Mouse (Mus musculus) hindbrain, embryonic 11.5 days (tissue): ENCODE measurements around the gene Kcnd3. TPM values are rescaled to one million over a fixed set of nuclear protein-coding genes. Genes with fewer than 3 reads are reported as not detected.

Source experiments
- ATAC-seq: fragments of 200-750 bp; cut with Nextera tagmentation; 2 replicates; pipeline ENCODE4 v1.8.0; 2017; ENCODE audit warnings: mild to moderate bottlenecking, moderate TSS enrichment, moderate library complexity; ENCODE audit not compliant: low FRiP score
- DNase-seq: peaks from one replicate; pipeline ENCODE4 v3.0.0-alpha.2; 2015; ENCODE audit warnings: low spot score
- H3K27ac ChIP-seq: fragments of 300-500 bp; sonication (generic); 2 replicates; pipeline ENCODE4 v1.5.1; 2014; ENCODE audit warnings: mild to moderate bottlenecking, low read depth, low read length
- H3K27me3 ChIP-seq: fragments of 300-500 bp; sonication (generic); 2 replicates; pipeline ENCODE4 v1.6.1; 2014; ENCODE audit warnings: mild to moderate bottlenecking, low read length, moderate library complexity, mixed read lengths; ENCODE audit not compliant: control insufficient read depth, insufficient read depth
- H3K36me3 ChIP-seq: fragments of 300-500 bp; sonication (generic); 2 replicates; pipeline ENCODE4 v1.6.1; 2014; ENCODE audit warnings: mild to moderate bottlenecking, low read length, moderate library complexity, mixed read lengths; ENCODE audit not compliant: control insufficient read depth, insufficient read depth
- H3K4me1 ChIP-seq: fragments of 300-500 bp; sonication (generic); replicated peaks from 2 replicates; pipeline ENCODE4 v1.6.1; 2014; ENCODE audit warnings: low read length, mixed read lengths; ENCODE audit not compliant: control insufficient read depth, insufficient read depth
- H3K4me2 ChIP-seq: fragments of 300-500 bp; sonication (generic); replicated peaks from 2 replicates; pipeline ENCODE4 v1.6.1; 2014; ENCODE audit warnings: mild to moderate bottlenecking, low read depth, low read length
- H3K4me3 ChIP-seq: fragments of 300-500 bp; sonication (generic); 2 replicates; pipeline ENCODE4 v1.5.1; 2014; ENCODE audit warnings: low read depth, low read length
- H3K9ac ChIP-seq: fragments of 300-500 bp; sonication (generic); 2 replicates; pipeline ENCODE4 v1.6.1; 2014; ENCODE audit warnings: low read depth, low read length
- H3K9me3 ChIP-seq: fragments of 300-500 bp; sonication (generic); 2 replicates; pipeline ENCODE4 v1.6.1; 2016; ENCODE audit warnings: low read length; ENCODE audit not compliant: control insufficient read depth
- WGBS: fragments of 180-500 bp; shearing (Covaris S2); extraction: QIAGEN DNeasy Blood & Tissue Kit; methylation state at CpG from one replicate; pipeline ENCODE4 v1.1.7; 2014; 5-methylcytosine and 5-hydroxymethylcytosine counted together
- polyA plus RNA-seq: library from polyadenylated mRNA; unstranded; fragments of >200 nt; fragmentation: Nextera tagmentation; extraction: Ambion mirVana; gene quantifications from 2 replicates; pipeline ENCODE4 v1.2.1, GENCODE M21; 2014

Gene Kcnd3
- polyA plus RNA-seq, 1 experiment from 2014 or later = 3.0 TPM

- Histone ChIP-seq H3K36me3 (no peaks in the 10 kb centered on the region), H3K9me3 (no peaks in the 10 kb centered on the region), H3K4me3 (no peak overlapping the region), H3K27me3 (no peaks in the 10 kb centered on the region), H3K4me2 (no peak overlapping the region), H3K9ac (no peak overlapping the region), H3K4me1 (no peaks in the 10 kb centered on the region; the same call in 1 of the 2 replicates), H3K27ac (no peak overlapping the region)
- WGBS = 100% methylated on average over 1 of the region's 1 CpGs
- ATAC-seq (no peak), DNase-seq (no peak)
Measured at GRCm38 (mm10) chr3:105591766-105592165, 139.6 kb downstream of the Kcnd3 start.

DNA sequence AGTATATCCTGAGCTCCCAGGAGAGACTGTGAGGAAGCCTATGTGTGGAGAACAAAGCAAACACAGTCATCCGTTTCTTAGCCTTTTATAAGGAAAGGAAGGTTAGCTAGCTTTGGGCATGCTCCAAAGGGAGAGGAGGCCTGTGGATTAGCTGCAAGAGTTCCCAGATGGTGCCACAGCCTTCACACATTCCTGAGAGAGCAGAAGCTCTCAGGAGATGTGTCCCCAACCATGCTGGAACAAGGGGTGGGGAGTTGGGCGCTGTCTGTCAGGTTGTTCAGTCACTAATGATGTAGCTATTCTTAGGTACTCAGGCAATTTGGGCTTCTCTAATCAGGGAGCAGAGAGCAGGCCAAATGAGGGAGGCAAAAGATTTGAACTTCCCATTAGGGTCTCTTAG, 140.1 kb downstream of the Kcnd3 start:
- DNase-seq = no peak
- WGBS = 75% methylated on average over 2 of the region's 2 CpGs
- H3K4me3 ChIP-seq = no peak overlapping the region
- H3K4me2 ChIP-seq = no peak overlapping the region
- H3K9ac ChIP-seq = no peak overlapping the region
- H3K36me3 ChIP-seq = no peaks in the 10 kb centered on the region
- H3K27me3 ChIP-seq = no peaks in the 10 kb centered on the region
- no peak overlapping the region for H3K27ac ChIP-seq
- no peaks in the 10 kb centered on the region for H3K9me3 ChIP-seq
- no peak for ATAC-seq
- no peaks in the 10 kb centered on the region; the same call in 1 of the 2 replicates for H3K4me1 ChIP-seq

DNA sequence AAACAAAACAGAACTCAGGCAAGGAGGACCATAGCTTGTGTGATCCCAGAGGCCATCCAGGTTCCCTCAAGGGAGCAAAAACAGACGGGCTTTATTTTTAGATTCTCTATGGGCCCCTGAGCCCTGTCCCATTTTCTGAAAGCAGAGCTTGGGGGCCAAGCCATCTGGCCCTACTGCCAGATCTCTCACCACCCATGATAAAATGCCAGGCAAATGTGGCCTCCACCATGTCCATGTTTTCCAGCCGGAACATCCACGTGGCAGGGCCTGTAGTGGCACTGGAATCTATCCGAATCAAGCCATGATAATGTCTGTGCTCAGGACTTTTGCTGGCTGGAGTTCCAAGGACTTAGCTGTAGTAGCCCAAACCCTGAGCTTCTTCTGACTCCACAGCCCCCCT, 148.4 kb downstream of the Kcnd3 start:
- Histone ChIP-seq H3K4me2 (no peak overlapping the region), H3K27me3 (no peaks in the 10 kb centered on the region), H3K9ac (no peak overlapping the region), H3K4me3 (no peak overlapping the region), H3K9me3 (no peaks in the 10 kb centered on the region; the same call in 1 of the 2 replicates), H3K36me3 (no peaks in the 10 kb centered on the region), H3K27ac (no peak overlapping the region), H3K4me1 (no peaks in the 10 kb centered on the region)
- no peak for ATAC-seq
- no peak for DNase-seq
- WGBS = 88% methylated on average over 4 of the region's 4 CpGs

- WGBS = 93% methylated on average over 5 of the region's 5 CpGs
- H3K27ac ChIP-seq = no peak overlapping the region
- H3K4me3 ChIP-seq = no peak overlapping the region
- no peak overlapping the region for H3K9ac ChIP-seq
- no peaks in the 10 kb centered on the region for H3K36me3 ChIP-seq
- no peak overlapping the region for H3K4me2 ChIP-seq
- ATAC-seq = no peak
- H3K4me1 ChIP-seq = no peaks in the 10 kb centered on the region
- no peak for DNase-seq
- no peaks in the 10 kb centered on the region for H3K27me3 ChIP-seq
- no peaks in the 10 kb centered on the region; the same call in 1 of the 2 replicates for H3K9me3 ChIP-seq
Measured at GRCm38 (mm10) chr3:105602966-105603365, 150.8 kb downstream of the Kcnd3 start.

DNA sequence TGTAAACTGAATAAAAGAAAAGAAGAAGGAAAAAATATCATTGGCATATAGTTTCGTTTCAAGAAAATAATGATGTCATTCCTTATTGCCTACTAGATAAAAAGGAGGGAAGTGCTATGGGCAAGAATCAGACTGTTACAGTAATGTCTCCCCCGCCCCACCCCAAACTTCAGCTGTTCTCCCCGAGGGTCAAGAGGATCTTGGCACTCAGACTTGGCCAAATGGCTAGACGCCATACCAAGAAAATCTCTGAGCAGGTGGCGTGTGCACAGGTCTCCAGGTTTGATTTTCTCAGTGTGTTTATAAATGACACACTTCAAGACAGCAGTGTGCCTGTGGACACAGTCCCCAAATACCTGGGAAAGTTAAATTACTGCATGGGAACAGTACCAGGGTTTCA, 153.6 kb downstream of the Kcnd3 start:
- no peak overlapping the region for H3K27ac ChIP-seq

GRCm38 (mm10) chr3:105608857-105609256, 156.7 kb downstream of the Kcnd3 start:
- H3K4me2 ChIP-seq = no peak overlapping the region
- no peak overlapping the region for H3K27ac ChIP-seq
- no peak overlapping the region for H3K9ac ChIP-seq
- H3K36me3 ChIP-seq = no peaks in the 10 kb centered on the region
- DNase-seq (no peak), ATAC-seq (no peak)
- H3K4me1 ChIP-seq = no peaks in the 10 kb centered on the region
- 79% methylated on average over 3 of the region's 3 CpGs for WGBS
- no peaks in the 10 kb centered on the region for H3K27me3 ChIP-seq
- no peaks in the 10 kb centered on the region for H3K9me3 ChIP-seq
- H3K4me3 ChIP-seq = no peak overlapping the region

More for the DNA sequence above, 153.6 kb downstream of the Kcnd3 start:
- H3K4me1 ChIP-seq = no peaks in the 10 kb centered on the region
- H3K4me2 ChIP-seq = no peak overlapping the region
- H3K27me3 ChIP-seq = no peaks in the 10 kb centered on the region
- H3K4me3 ChIP-seq = no peak overlapping the region
- H3K36me3 ChIP-seq = no peaks in the 10 kb centered on the region
- no peak overlapping the region for H3K9ac ChIP-seq
- DNase-seq = no peak
- ATAC-seq = no peak
- 79% methylated on average over 5 of the region's 5 CpGs for WGBS
- no peaks in the 10 kb centered on the region; the same call in 1 of the 2 replicates for H3K9me3 ChIP-seq

DNA sequence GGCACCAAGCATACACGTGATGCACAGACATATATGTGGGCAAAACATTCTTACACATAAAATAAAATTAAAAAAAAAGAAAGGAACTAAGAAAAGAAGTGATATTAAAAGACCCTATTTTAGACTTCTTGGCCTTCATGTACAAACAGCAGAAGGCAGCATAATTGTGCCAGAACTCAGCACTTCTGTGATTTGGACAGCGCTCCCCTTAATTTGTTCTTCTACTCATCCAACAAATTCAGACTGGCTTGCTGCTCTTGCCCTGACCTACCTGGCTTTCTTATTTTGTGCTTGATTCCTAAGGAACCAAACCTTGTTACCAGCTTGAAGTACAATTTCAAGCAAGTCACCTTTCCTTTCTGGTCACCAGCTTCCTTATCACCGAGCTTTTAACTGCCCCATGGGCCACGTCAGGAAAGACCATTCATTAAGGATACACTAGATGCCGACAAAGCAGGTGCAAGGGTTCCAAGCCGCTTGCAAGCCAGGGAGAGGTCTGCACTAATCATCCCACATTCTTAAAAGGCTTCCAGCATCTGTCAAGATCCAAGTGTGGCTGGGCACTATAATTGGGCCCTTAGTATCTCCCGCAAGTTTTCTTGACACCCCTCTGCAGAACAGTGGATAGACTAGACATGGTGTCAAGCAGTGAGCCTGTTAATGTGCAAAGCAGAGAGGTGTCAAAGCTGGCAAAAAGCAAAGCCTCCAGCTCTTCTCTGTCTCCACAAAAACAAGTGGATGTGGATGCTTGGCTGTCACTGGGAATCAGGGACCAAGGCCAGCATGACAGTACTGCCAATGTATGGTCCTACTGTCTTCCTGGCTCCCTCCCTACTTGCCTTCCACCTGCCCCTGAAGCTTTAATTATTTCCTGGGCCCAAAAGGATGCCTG, 159.6 kb downstream of the Kcnd3 start:
- ATAC-seq = no peak
- H3K4me2 ChIP-seq = no peak overlapping the region
- H3K27ac ChIP-seq = no peak overlapping the region
- no peaks in the 10 kb centered on the region for H3K36me3 ChIP-seq
- no peaks in the 10 kb centered on the region for H3K27me3 ChIP-seq
- no peak for DNase-seq
- 91% methylated on average over 7 of the region's 7 CpGs for WGBS
- no peak overlapping the region for H3K4me3 ChIP-seq
- H3K9ac ChIP-seq = no peak overlapping the region
- no peaks in the 10 kb centered on the region for H3K9me3 ChIP-seq
- H3K4me1 ChIP-seq = no peaks in the 10 kb centered on the region

DNA sequence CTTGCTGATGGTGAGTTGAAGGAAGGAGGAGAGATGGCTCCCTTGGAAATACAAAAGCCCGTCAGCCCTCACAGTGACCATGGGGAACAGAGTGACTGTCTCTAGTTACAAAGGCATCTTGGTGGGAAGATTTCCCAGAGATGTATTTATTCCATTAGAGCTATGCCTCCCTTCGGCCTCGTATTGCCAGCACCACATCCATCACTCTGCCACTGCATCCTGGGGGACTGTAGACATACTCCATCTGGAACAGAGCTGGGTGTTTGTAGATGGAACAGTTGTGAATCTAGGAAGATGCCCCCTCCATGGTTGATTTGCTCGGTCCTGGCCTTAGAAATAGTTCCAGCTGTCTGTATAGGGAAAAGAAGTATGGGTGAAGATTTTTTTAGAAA, 160.3 kb downstream of the Kcnd3 start:
- Histone ChIP-seq H3K9me3 (no peaks in the 10 kb centered on the region), H3K4me1 (no peaks in the 10 kb centered on the region), H3K27me3 (no peaks in the 10 kb centered on the region), H3K27ac (no peak overlapping the region), H3K36me3 (no peaks in the 10 kb centered on the region), H3K4me2 (no peak overlapping the region), H3K4me3 (no peak overlapping the region), H3K9ac (no peak overlapping the region)
- DNase-seq (no peak), ATAC-seq (no peak)
- 68% methylated on average over 4 of the region's 4 CpGs for WGBS
